Mouse (Mus musculus): ENCODE results near the gene Tbc1d30.

Gene Tbc1d30

GRCm38 (mm10) chr10:121313049-121313448 lies 38.0 kb downstream of the Tbc1d30 start:
- no peak for DNase-seq (ENCODE audit: low spot score)

- peak; percentile 29 for DNase-seq (ENCODE audit: low spot score)
Observed at GRCm38 (mm10) chr10:121310511-121311221, 40.4 kb downstream of the Tbc1d30 start.

- no peak for DNase-seq (ENCODE audit: low spot score)
Observed at GRCm38 (mm10) chr10:121309801-121310510, 41.1 kb downstream of the Tbc1d30 start.

- DNase-seq (ENCODE audit: low spot score) = no peak
Observed at GRCm38 (mm10) chr10:121309123-121309655, 41.9 kb downstream of the Tbc1d30 start.

GRCm38 (mm10) chr10:121305441-121305840 lies 45.6 kb downstream of the Tbc1d30 start:
- no peak for DNase-seq (ENCODE audit: low spot score)

GRCm38 (mm10) chr10:121303559-121303958 lies 47.5 kb downstream of the Tbc1d30 start:
- no peak for DNase-seq (ENCODE audit: low spot score)

GRCm38 (mm10) chr10:121301868-121302267 lies 49.2 kb downstream of the Tbc1d30 start:
- DNase-seq (ENCODE audit: low spot score) = no peak

GRCm38 (mm10) chr10:121300659-121301058 lies 50.4 kb downstream of the Tbc1d30 start:
- no peak for DNase-seq (ENCODE audit: low spot score)

- no peak for DNase-seq (ENCODE audit: low spot score)
Observed at GRCm38 (mm10) chr10:121297054-121297701, 53.9 kb downstream of the Tbc1d30 start.

GRCm38 (mm10) chr10:121294471-121294870 lies 56.6 kb downstream of the Tbc1d30 start:
- DNase-seq (ENCODE audit: low spot score) = no peak

- DNase-seq (ENCODE audit: low spot score) = no peak
Observed at GRCm38 (mm10) chr10:121293829-121294228, 57.2 kb downstream of the Tbc1d30 start.

- no peak for DNase-seq (ENCODE audit: low spot score)
Observed at GRCm38 (mm10) chr10:121291272-121291917, 59.7 kb downstream of the Tbc1d30 start.

GRCm38 (mm10) chr10:121290682-121291078 lies 60.4 kb downstream of the Tbc1d30 start:
- DNase-seq (ENCODE audit: low spot score) = no peak

- no peak for DNase-seq (ENCODE audit: low spot score)
Observed at GRCm38 (mm10) chr10:121289970-121290681, 61.0 kb downstream of the Tbc1d30 start.

GRCm38 (mm10) chr10:121282926-121283325 lies 68.2 kb downstream of the Tbc1d30 start:
- no peak for DNase-seq (ENCODE audit: low spot score)

GRCm38 (mm10) chr10:121282436-121282835 lies 68.6 kb downstream of the Tbc1d30 start:
- DNase-seq (ENCODE audit: low spot score) = no peak

GRCm38 (mm10) chr10:121280943-121281342 lies 70.1 kb downstream of the Tbc1d30 start:
- no peak for DNase-seq (ENCODE audit: low spot score)

GRCm38 (mm10) chr10:121277022-121277471 lies 74.0 kb downstream of the Tbc1d30 start:
- DNase-seq (ENCODE audit: low spot score) = no peak

GRCm38 (mm10) chr10:121274964-121275363 lies 76.1 kb downstream of the Tbc1d30 start:
- DNase-seq (ENCODE audit: low spot score) = no peak

- DNase-seq (ENCODE audit: low spot score) = no peak
Observed at GRCm38 (mm10) chr10:121271002-121271401, 80.1 kb downstream of the Tbc1d30 start.

- DNase-seq (ENCODE audit: low spot score) = no peak
Observed at GRCm38 (mm10) chr10:121268771-121269170, 82.3 kb downstream of the Tbc1d30 start.
